Mouse (Mus musculus) NIH3T3 (cell line): ENCODE measurements around the gene Map6d1.

Experiments used
- DNase-seq: peaks from one replicate; pipeline ENCODE4 v3.0.0-alpha.2; 2012; ENCODE audit warnings: low read depth

Gene Map6d1

GRCm38 (mm10) chr16:20240468-20241414 lies at the start of gene Map6d1:
TSS of gene Map6d1 (minus strand) at chr16:20241358.
- DNase-seq = peak; percentile 53

GRCm38 (mm10) chr16:20280238-20280637 lies 39.1 kb upstream of the Map6d1 start:
- no peak for DNase-seq

GRCm38 (mm10) chr16:20279395-20279794 lies 38.2 kb upstream of the Map6d1 start:
- no peak for DNase-seq

DNA sequence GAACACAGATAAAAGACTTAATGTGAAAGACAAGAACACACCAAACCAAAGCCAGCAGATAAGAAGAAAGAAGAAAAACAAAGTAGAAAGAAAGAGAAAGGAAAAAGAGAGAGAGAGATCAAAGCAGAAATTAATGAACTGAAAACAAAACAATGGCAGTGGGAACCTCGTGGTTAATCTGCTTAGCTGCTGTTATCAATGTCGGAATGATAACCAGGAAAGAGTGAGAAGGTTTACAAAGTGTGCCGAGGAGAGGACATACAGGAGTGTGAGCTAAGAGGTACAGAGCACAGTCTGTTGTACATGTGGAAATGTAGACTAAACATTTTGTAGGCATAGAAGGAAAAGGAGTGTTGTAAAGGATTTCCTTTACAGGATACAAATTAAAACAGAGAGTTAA lies 31.8 kb upstream of the Map6d1 start:
- DNase-seq = no peak

DNA sequence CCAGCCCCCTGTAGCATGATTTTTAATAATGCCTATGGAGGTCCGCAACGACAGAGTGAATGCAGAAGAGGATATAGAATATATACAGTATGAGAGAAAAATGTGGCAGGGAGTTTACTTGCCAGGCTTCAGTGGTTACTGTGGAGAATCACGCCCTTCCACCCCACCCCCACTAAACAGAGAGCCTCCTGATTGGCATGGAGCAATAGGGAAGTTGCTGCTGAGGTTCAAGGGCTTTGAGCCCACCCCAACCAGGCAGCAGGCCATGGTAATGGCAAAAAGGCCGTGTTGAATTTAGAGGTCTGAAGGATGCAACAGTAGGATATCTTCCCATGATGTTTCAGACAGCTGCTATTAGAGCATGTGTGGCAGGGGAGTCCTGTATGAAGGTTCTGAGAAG lies 30.2 kb upstream of the Map6d1 start:
- DNase-seq = no peak

GRCm38 (mm10) chr16:20265089-20265488 lies 23.9 kb upstream of the Map6d1 start:
- no peak for DNase-seq

- DNase-seq = no peak
Measured at GRCm38 (mm10) chr16:20257926-20258325, 16.8 kb upstream of the Map6d1 start.

DNA sequence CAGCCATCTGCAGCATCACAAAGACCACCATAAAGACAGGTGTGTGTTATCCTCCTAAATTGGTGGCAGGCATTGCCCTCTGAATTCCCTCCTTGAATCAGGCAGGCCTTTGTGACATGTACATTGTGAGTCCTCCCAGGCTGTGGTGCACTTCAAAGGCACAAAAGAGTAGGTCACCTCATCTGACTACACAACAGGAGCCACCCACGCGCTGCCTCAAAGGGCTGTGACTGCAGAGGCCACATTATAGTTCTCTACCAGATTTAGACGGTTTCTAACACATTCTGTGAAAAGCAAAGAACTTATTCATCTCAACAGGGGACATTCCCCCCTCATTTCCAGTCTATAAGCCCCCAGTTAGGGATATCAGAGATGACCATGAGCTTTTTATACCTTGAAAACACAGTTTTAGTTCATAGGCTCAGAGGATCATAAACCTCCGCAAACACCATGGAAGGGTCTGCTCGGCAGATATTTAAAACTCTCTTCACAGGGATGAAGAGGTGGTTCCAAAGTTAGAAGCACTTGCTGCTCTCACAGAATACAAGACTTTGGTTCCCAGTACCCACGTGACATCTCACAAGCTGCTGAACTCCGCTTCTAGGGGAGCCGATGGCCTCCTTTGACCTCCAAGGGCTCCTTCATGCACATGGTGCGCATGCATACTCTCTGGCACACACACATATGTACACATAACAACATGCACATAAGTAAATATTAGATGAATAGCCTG lies 7.5 kb upstream of the Map6d1 start:
- DNase-seq = no peak

- DNase-seq = no peak
Measured at GRCm38 (mm10) chr16:20247103-20247502, 5.9 kb upstream of the Map6d1 start.

- DNase-seq = no peak
Measured at GRCm38 (mm10) chr16:20238646-20239045, 2.5 kb downstream of the Map6d1 start.

DNA sequence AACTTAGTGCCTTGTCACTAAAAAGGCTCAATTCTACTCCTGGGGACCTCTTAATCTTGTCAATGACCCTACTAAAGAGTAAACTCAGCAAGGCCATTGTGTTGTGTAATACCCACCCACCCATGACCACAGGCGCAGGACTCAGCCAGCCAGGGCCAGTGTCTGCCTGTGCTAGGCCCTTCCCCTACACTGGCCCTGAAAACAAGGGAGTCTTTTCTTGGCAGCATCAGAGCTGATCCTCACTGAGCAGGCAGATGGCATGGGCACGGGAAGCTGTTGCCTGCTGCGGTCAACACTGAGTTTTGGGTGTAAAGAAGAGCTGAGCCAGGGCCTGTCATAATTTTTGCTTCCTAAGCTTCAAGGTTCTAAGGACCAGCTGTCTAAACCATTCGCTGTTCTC lies 3.7 kb downstream of the Map6d1 start:
- no peak for DNase-seq

- no peak for DNase-seq
Measured at GRCm38 (mm10) chr16:20234406-20234805, 6.8 kb downstream of the Map6d1 start.

DNA sequence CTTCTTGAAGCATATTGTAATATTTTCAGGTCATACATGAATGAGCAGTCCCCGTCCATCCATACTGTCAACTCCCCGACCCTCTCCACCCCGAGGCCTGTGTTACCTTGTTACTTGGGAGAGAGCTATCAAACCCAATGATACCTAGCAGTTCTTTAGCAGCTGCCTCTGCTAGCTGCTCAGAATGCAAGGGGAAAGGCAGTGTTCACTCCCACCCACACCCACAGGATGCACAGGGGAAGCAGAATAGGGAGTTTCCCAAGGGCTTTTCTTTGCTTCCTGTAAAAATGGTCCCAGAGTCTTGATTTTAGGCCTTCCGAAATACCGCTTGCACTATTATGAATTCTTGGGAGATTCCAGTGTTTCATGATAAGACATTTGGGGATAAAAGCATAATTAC lies 13.0 kb downstream of the Map6d1 start:
- DNase-seq = no peak

DNA sequence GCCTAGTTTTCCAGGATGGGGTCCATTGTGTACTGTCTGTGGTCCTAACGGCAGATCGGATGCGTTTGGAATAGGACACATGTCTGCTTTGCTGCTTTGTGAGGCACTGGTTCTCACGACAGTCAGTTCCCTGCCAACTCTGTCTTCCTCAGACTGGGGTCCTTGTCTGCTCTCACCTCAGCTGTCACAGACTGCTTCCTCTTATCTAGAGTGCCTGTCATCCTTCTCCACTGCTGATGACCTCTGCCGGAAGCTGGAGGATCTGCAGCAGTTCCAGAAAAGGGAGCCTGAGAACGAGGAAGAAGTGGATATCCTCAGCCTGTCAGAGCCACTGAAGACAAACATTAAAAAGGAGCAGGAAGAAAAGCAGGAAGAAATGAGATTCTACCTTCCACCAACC lies 13.7 kb downstream of the Map6d1 start:
- no peak for DNase-seq

DNA sequence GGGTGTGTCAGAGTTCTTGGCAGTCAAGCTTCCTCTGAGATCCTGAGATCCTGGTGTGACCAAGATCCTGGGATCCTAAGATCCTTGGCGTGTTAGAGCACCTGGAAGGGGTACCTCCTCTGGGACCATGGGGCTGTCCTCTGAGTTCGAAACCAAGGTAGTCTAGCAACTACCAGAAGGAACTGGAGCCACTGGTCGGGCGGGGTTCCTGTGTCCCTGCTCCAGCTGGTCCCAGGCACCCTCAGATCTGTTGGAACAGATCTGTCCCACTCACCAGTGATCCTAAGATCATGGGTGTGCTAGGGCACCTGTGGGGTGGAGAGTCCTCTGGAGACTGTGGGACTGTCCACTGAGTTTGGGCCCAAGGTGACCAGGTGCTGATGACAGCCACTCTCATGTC lies 14.5 kb downstream of the Map6d1 start:
- DNase-seq = no peak

GRCm38 (mm10) chr16:20222726-20223125 lies 18.4 kb downstream of the Map6d1 start:
- no peak for DNase-seq

DNA sequence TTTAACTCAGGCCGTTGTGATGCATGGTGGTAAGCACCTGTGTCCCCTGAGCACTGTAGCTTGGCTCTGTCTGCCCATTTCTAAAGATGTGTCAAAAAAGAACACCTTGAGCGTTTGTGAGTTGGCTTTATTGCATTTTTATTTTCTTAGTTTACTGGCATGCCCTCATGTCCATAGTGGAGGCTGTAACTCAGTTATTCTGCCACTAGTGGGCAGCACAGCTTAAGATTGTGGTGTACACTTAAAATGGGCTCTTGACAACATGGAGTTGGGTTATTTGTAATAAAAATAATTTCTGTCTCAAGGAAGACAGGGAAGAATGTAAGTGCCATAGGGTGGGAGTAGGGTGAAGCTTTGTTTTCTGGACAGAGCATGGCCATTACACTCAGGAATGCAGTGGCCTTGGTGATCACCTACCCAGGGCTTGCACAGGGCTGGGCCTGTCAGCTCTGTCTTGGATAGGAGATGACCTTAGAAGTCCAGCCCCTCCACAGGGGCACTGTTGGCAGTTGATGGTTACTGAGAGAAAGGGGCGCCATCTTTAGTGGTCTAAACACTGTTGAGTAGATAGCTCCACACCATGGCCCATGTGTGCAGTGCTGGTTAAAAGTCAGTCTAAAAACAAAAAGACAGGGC lies 27.4 kb downstream of the Map6d1 start:
- peak; percentile 85 for DNase-seq

DNA sequence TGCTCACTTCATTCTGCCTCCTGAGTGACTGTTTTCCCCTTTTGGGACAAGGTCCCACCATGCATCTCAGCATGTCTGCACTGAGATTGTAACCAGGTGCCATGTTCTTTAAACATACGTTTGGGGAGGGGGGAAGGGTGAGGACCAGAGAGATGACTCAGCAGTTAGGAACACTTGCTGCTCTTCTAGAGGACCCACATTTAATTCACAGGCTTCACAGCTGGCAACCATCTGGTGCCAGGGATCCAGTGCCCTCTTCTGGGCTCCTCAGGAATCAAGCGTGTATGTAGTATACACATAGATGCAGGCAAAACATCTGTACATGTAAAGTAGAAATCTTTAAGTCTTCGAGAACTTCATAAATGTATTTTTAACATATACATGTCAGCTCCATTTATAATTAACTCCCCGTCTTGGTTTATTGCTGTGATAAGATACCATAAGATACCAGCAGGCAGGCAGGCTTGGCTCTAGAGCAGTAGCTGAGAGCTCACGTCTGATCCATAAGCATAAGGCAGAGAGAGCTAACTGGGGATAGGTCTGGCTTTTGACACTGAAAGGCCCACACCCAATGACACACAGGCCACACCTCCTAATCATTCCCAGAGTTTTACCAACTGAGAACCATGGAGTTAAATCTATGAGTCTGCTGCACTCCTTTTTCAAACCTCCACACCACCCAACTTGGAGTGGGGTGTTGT lies 41.5 kb downstream of the Map6d1 start:
- peak; percentile 46 for DNase-seq

- no peak for DNase-seq
Measured at GRCm38 (mm10) chr16:20196962-20197361, 44.2 kb downstream of the Map6d1 start.

DNA sequence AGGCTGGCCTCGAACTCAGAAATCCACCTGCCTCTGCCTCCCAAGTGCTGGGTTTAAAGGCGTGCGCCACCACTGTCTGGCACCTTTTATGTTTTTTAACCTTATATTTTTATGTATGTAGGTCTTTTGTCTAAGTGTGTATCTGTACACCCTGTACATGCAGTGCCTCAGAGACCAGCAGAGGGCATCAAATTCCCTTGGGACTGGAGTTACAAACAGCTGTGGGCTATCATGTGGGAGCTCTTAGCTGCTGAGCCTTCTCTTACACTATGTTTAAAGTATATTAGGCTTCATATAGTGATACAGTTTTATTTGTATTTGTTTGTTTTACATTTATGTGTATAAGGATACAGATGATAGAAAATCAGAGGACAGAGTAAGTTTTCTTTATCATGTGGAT lies 45.6 kb downstream of the Map6d1 start:
- DNase-seq = peak; percentile 58

GRCm38 (mm10) chr16:20192043-20192442 lies 49.1 kb downstream of the Map6d1 start:
- peak; percentile 35 for DNase-seq
